Mouse (Mus musculus) mature B cell (primary cell): ENCODE results near the gene 2410131K14Rik.

ENCODE experiments used
- in situ Hi-C: fragments of 300-500 bp; cut with MboI; formaldehyde crosslinking; loops from 2 replicates; pipeline ENCODE4 v1.14.3; 2019

The 2410131K14Rik gene

GRCm38 (mm10) chr5:118261181-118261580 lies 16.2 kb downstream of the 2410131K14Rik start:
- in situ Hi-C loops, result no loop called here

GRCm38 (mm10) chr5:118262418-118262817 lies 17.4 kb downstream of the 2410131K14Rik start:
- in situ Hi-C loops, result no loop called here

GRCm38 (mm10) chr5:118264279-118264678 lies 19.3 kb downstream of the 2410131K14Rik start:
- in situ Hi-C loops, result no loop called here

GRCm38 (mm10) chr5:118265366-118265765 lies 20.3 kb downstream of the 2410131K14Rik start:
- in situ Hi-C loops, result no loop called here

GRCm38 (mm10) chr5:118266309-118266708 lies 21.3 kb downstream of the 2410131K14Rik start:
- in situ Hi-C loops, result no loop called here

GRCm38 (mm10) chr5:118268987-118269386 lies 24.0 kb downstream of the 2410131K14Rik start:
- in situ Hi-C loops, result no loop called here

- in situ Hi-C loops, result no loop called here
Measured at GRCm38 (mm10) chr5:118271449-118272110, 26.6 kb downstream of the 2410131K14Rik start.

GRCm38 (mm10) chr5:118273446-118273845 lies 28.4 kb downstream of the 2410131K14Rik start:
- in situ Hi-C loops, result no loop called here

- in situ Hi-C loops, result no loop called here
Measured at GRCm38 (mm10) chr5:118274546-118274945, 29.5 kb downstream of the 2410131K14Rik start.

GRCm38 (mm10) chr5:118276281-118276680 lies 31.3 kb downstream of the 2410131K14Rik start:
- in situ Hi-C loops, result no loop called here

- in situ Hi-C loops, result no loop called here
Measured at GRCm38 (mm10) chr5:118276711-118277110, 31.7 kb downstream of the 2410131K14Rik start.

GRCm38 (mm10) chr5:118277741-118278495 lies 32.9 kb downstream of the 2410131K14Rik start:
- in situ Hi-C loops, result no loop called here

- in situ Hi-C loops, result no loop called here
Measured at GRCm38 (mm10) chr5:118291453-118291852, 46.4 kb downstream of the 2410131K14Rik start.

- in situ Hi-C loops, result no loop called here
Measured at GRCm38 (mm10) chr5:118292476-118292875, 47.4 kb downstream of the 2410131K14Rik start.

- in situ Hi-C loops, result no loop called here
Measured at GRCm38 (mm10) chr5:118294086-118294864, 49.2 kb downstream of the 2410131K14Rik start.

GRCm38 (mm10) chr5:118294865-118295258 lies 49.8 kb downstream of the 2410131K14Rik start:
- in situ Hi-C loops, result no loop called here

- in situ Hi-C loops, result no loop called here
Measured at GRCm38 (mm10) chr5:118297338-118297746, 52.3 kb downstream of the 2410131K14Rik start.

- in situ Hi-C loops, result no loop called here
Measured at GRCm38 (mm10) chr5:118299720-118300400, 54.8 kb downstream of the 2410131K14Rik start.

- in situ Hi-C loops, result no loop called here
Measured at GRCm38 (mm10) chr5:118302466-118303155, 57.6 kb downstream of the 2410131K14Rik start.

- in situ Hi-C loops, result no loop called here
Measured at GRCm38 (mm10) chr5:118304970-118305618, 60.1 kb downstream of the 2410131K14Rik start.

GRCm38 (mm10) chr5:118310389-118310788 lies 65.4 kb downstream of the 2410131K14Rik start:
- in situ Hi-C loops, result no loop called here
